ENCODE assay signal across 25 mouse cellular contexts in genomic region chr14:119732219-119732618, GRCm38 (mm10).
DNase-seq lines count a peak whose midpoint lies in the region; ATAC-seq and TF ChIP-seq lines count a peak whose summit lies in the region.
"Had no signal": no experiment of that assay in that cellular context is flagged by ENCODE, and none has a peak within 500 bp of the region (broad histone marks: within the 10 kb centered on the region; RNA-seq: fewer than 3 reads in every experiment).

No protein-coding gene starts in this region.

- no peak overlapping the region for H3K4me2 ChIP-seq in forebrain, embryonic 13.5 days
- no peak overlapping the region for H3K4me2 ChIP-seq in forebrain, embryonic 11.5 days (ENCODE audit: low read depth, low read length, severe bottlenecking)
- H3K4me2 ChIP-seq in forebrain, embryonic 16.5 days (ENCODE audit: low read length): no peak overlapping the region
- H3K4me2 ChIP-seq in forebrain, embryonic 12.5 days: no peak overlapping the region
- H3K4me2 ChIP-seq: embryonic facial prominence, embryonic 13.5 days; embryonic facial prominence, embryonic 15.5 days had no signal

- H3K9me3 ChIP-seq in forebrain, embryonic 13.5 days (replicated peaks): no peaks in the 10 kb centered on the region
- H3K9me3 ChIP-seq in forebrain, embryonic 11.5 days (ENCODE audit: control insufficient read depth, low read length): no peaks in the 10 kb centered on the region; the same call in 1 of the 2 replicates
- H3K9me3 ChIP-seq in forebrain, embryonic 16.5 days (ENCODE audit: control insufficient read depth, low read length): no peaks in the 10 kb centered on the region
- no peaks in the 10 kb centered on the region for H3K9me3 ChIP-seq in forebrain, embryonic 12.5 days
- H3K9me3 ChIP-seq: embryonic facial prominence, embryonic 13.5 days; embryonic facial prominence, embryonic 15.5 days; forebrain, embryonic 10.5 days had no signal

- DNase-seq in forebrain, embryonic 11.5 days (ENCODE audit: low spot score): no peak
- peak; percentile 18 for DNase-seq in brain, embryonic 14.5 days (ENCODE audit: low read depth)
- DNase-seq: adrenal gland, adult 8-10 months; adrenal gland, postnatal 14 days; adrenal gland, postnatal 36 days; B cell, adult 2 months; cerebellum, adult 11 months; cerebellum, adult 18-20 months; cerebellum, adult 8-10 months; cerebellum, adult 9-11 months; cerebellum, postnatal 14 days; cerebellum, postnatal 36 days; embryo, embryonic 11 days had no signal

- no peaks in the 10 kb centered on the region for H3K36me3 ChIP-seq in forebrain, embryonic 13.5 days (ENCODE audit: poor library complexity, severe bottlenecking)
- no peaks in the 10 kb centered on the region for H3K36me3 ChIP-seq in forebrain, embryonic 11.5 days (ENCODE audit: control insufficient read depth, insufficient read depth, low read length)
- H3K36me3 ChIP-seq in forebrain, embryonic 16.5 days (ENCODE audit: control insufficient read depth, insufficient read depth): no peaks in the 10 kb centered on the region
- no peaks in the 10 kb centered on the region for H3K36me3 ChIP-seq in forebrain, embryonic 12.5 days (replicated peaks)
- H3K36me3 ChIP-seq: embryonic facial prominence, embryonic 13.5 days; embryonic facial prominence, embryonic 15.5 days; forebrain, embryonic 10.5 days; G1E had no signal

- 71% methylated on average over 4 of the region's 4 CpGs for whole genome bisulfite sequencing in forebrain, embryonic 13.5 days
- WGBS in forebrain, embryonic 11.5 days: 85% methylated on average over 4 of the region's 4 CpGs
- 63% methylated on average over 4 of the region's 4 CpGs for WGBS in forebrain, embryonic 16.5 days
- WGBS in forebrain, embryonic 12.5 days: 76% methylated on average over 4 of the region's 4 CpGs

- no peak for TF ChIP-seq POLR2A in brain, embryonic 14.5 days (IDR thresholded peaks at IDR 0.05; ENCODE audit: borderline replicate concordance, extremely low read depth, insufficient read depth, insufficient read length, poor library complexity, severe bottlenecking)

- ATAC-seq in forebrain, embryonic 13.5 days: peak; percentile 71
- ATAC-seq in forebrain, embryonic 11.5 days (replicated peaks; ENCODE audit: low FRiP score): no peak
- ATAC-seq in forebrain, embryonic 16.5 days: peak; percentile 45
- no peak for ATAC-seq in forebrain, embryonic 12.5 days (ENCODE audit: low FRiP score)
- ATAC-seq: activated CD4-positive, CD25-positive, alpha-beta regulatory T cell, adult 4 months; CD4-positive, CD25-positive, alpha-beta regulatory T cell, adult 4 months; Patski had no signal

- H3K27ac ChIP-seq in forebrain, embryonic 13.5 days: no peak overlapping the region
- no peak overlapping the region for H3K27ac ChIP-seq in forebrain, embryonic 11.5 days (ENCODE audit: low read depth, low read length)
- H3K27ac ChIP-seq in forebrain, embryonic 16.5 days (ENCODE audit: low read length): no peak overlapping the region
- no peak overlapping the region for H3K27ac ChIP-seq in forebrain, embryonic 12.5 days
- H3K27ac ChIP-seq: embryonic facial prominence, embryonic 13.5 days; embryonic facial prominence, embryonic 15.5 days; forebrain, embryonic 10.5 days had no signal

- H3K4me1 ChIP-seq in forebrain, embryonic 13.5 days: peaks cover 7% of the 10 kb centered on the region; the same call in 1 of the 2 replicates
- H3K4me1 ChIP-seq in forebrain, embryonic 11.5 days (replicated peaks; ENCODE audit: control insufficient read depth, insufficient read depth, low read length): no peaks in the 10 kb centered on the region
- no peaks in the 10 kb centered on the region for H3K4me1 ChIP-seq in forebrain, embryonic 16.5 days (replicated peaks; ENCODE audit: control insufficient read depth, insufficient read depth, low read length)
- no peaks in the 10 kb centered on the region for H3K4me1 ChIP-seq in forebrain, embryonic 12.5 days
- H3K4me1 ChIP-seq: embryonic facial prominence, embryonic 13.5 days; embryonic facial prominence, embryonic 15.5 days had no signal

- 0 out of 2 replicates have a peak, but pooled peaks cover 8% of the 10 kb centered on the region for H3K27me3 ChIP-seq in forebrain, embryonic 13.5 days
- no peaks in the 10 kb centered on the region for H3K27me3 ChIP-seq in forebrain, embryonic 11.5 days (ENCODE audit: control insufficient read depth, insufficient read depth, low read length)
- H3K27me3 ChIP-seq in forebrain, embryonic 16.5 days (replicated peaks; ENCODE audit: control insufficient read depth, insufficient read depth, low read length): no peaks in the 10 kb centered on the region
- 0 out of 2 replicates have a peak, but pooled peaks cover 3% of the 10 kb centered on the region for H3K27me3 ChIP-seq in forebrain, embryonic 12.5 days
- H3K27me3 ChIP-seq: CH12.LX; embryonic facial prominence, embryonic 13.5 days; embryonic facial prominence, embryonic 15.5 days had no signal

- no peak overlapping the region for H3K4me3 ChIP-seq in forebrain, embryonic 13.5 days
- H3K4me3 ChIP-seq in forebrain, embryonic 11.5 days (ENCODE audit: low read depth, low read length): no peak overlapping the region
- H3K4me3 ChIP-seq in forebrain, embryonic 16.5 days (replicated peaks; ENCODE audit: low read length): no peak overlapping the region
- no peak overlapping the region for H3K4me3 ChIP-seq in forebrain, embryonic 12.5 days (replicated peaks)
- H3K4me3 ChIP-seq: embryonic facial prominence, embryonic 13.5 days; embryonic facial prominence, embryonic 15.5 days; erythroblast, embryonic 14.5 days; forebrain, embryonic 10.5 days had no signal

- TF ChIP-seq CTCF in brain, embryonic 14.5 days (IDR thresholded peaks at IDR 0.05; ENCODE audit: borderline replicate concordance, extremely low read depth, insufficient read depth, insufficient read length): no peak

- no peak overlapping the region for H3K9ac ChIP-seq in forebrain, embryonic 13.5 days
- H3K9ac ChIP-seq in forebrain, embryonic 11.5 days (ENCODE audit: low read length): no peak overlapping the region
- H3K9ac ChIP-seq in forebrain, embryonic 16.5 days (replicated peaks; ENCODE audit: low read depth, low read length): no peak overlapping the region
- no peak overlapping the region for H3K9ac ChIP-seq in forebrain, embryonic 12.5 days
- H3K9ac ChIP-seq: embryonic facial prominence, embryonic 13.5 days; embryonic facial prominence, embryonic 15.5 days had no signal

Comparison
In these comparisons a context has a peak if more than half of its experiments do, and no peak if none do; other contexts are left out.
1. ATAC-seq: peak in forebrain, embryonic 13.5 days (single experiment) and forebrain, embryonic 16.5 days (single experiment); none in forebrain, embryonic 11.5 days (single experiment) and forebrain, embryonic 12.5 days (single experiment).